Mouse (Mus musculus): ENCODE measurements around the gene Sox4. TPM values are rescaled to one million over a fixed set of nuclear protein-coding genes. Genes with fewer than 3 reads are reported as not detected.
A peak's percentile ranks its signal among the peaks of the same experiment; 100 is the strongest.

Gene Sox4
- polyA plus RNA-seq, 1 experiment from 2014 or later: 1.7 TPM

DNA sequence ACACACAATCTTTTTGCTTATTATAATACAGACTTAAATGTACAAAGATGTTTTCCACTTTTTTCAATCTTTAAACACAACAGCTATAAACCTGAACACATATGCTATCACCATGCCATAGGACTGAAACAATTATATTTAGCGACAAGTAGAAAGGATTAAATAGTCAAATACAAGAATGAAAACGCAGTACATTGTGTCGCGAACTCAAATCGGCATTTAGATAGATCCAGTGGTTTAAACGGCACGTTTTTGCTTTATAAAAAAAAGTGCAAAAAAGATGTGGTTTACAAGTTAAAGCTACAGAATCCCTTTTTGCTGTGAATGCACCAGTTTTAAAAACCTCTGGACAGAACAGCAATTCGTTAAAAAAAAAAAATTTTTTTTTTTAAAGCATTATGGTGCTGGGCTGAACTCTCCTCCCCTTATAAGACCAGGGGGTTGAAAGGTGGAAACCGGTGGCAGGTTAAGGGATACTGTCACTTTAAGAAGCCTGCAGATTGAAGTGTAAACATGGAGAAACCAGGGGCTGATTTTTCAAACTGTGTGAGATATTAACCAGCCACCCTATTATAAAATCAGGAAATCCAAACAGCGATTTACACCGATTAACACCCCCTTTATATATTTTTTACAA, 4.1 kb downstream of the Sox4 start:
- Histone ChIP-seq H3K4me3 (ENCODE audit: low read depth, low read length) (peak overlapping the region; percentile 11; the same call in 1 of the 2 replicates), H3K4me1 (ENCODE audit: control insufficient read depth, low read depth, low read length) (peaks cover 6% of the 10 kb centered on the region), H3K9ac (ENCODE audit: low read depth, low read length) (no peak overlapping the region), H3K36me3 (ENCODE audit: control insufficient read depth, insufficient read depth) (no peaks in the 10 kb centered on the region), H3K27ac (ENCODE audit: low read length) (no peak overlapping the region), H3K27me3 (ENCODE audit: control insufficient read depth, insufficient read depth, low read depth, low read length) (peaks cover 39% of the 10 kb centered on the region), H3K9me3 (replicated peaks; ENCODE audit: control insufficient read depth, low read length) (no peaks in the 10 kb centered on the region), H3K4me2 (ENCODE audit: low read depth, low read length) (peak overlapping the region; percentile 24; the same call in 1 of the 2 replicates)
- ATAC-seq (ENCODE audit: low read depth): no peak
- 9% methylated on average over 11 of the region's 11 CpGs for WGBS (ENCODE audit: insufficient replicate concordance)

- Histone ChIP-seq H3K4me2 (ENCODE audit: low read depth, low read length) (no peak overlapping the region), H3K36me3 (ENCODE audit: control insufficient read depth, insufficient read depth) (no peaks in the 10 kb centered on the region), H3K9ac (ENCODE audit: low read depth, low read length) (no peak overlapping the region), H3K27me3 (ENCODE audit: control insufficient read depth, insufficient read depth, low read depth, low read length) (peaks cover 35% of the 10 kb centered on the region), H3K4me3 (ENCODE audit: low read depth, low read length) (no peak overlapping the region), H3K9me3 (replicated peaks; ENCODE audit: control insufficient read depth, low read length) (no peaks in the 10 kb centered on the region), H3K4me1 (ENCODE audit: control insufficient read depth, low read depth, low read length) (peaks cover 6% of the 10 kb centered on the region), H3K27ac (ENCODE audit: low read length) (no peak overlapping the region)
- 14% methylated on average over 10 of the region's 10 CpGs for WGBS (ENCODE audit: insufficient replicate concordance)
- ATAC-seq (ENCODE audit: low read depth): no peak
Measured at GRCm38 (mm10) chr13:28948541-28948940, 5.0 kb downstream of the Sox4 start.

DNA sequence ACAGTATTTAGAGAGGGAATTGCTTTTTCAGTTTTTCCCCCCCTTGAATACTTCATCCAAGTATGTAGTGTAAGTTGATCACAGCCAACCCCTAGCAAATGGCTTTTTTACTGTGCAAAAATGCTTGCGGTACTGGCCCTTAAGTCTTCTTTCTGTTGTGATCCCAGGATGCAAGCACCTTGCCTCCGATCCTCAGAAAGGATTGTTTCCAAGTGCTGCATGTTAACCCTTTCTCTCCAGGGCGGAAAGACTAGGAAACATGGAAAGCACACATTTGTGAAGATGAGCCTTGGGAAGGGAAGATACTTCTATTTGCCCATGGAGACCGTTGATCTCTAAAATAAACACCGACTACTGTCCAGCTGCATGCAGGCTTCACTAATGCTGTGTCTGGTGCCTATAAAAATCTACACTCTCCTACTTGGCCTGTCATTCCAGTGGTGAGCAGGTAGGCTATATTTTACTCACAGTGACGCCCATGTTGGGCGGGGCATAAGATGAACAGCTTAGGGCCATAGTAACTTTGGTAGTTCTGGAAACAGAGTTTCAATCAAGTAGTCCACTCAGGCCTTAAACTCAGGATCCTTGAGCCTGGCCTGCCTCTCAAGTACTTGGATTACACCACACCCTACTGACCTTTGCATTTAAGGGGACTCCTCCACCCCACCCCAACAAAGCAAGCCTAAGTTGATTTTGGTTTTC, 5.6 kb downstream of the Sox4 start:
- H3K9ac ChIP-seq (ENCODE audit: low read depth, low read length): no peak overlapping the region
- peaks cover 4% of the 10 kb centered on the region for H3K4me1 ChIP-seq (ENCODE audit: control insufficient read depth, low read depth, low read length)
- peaks cover 28% of the 10 kb centered on the region for H3K27me3 ChIP-seq (ENCODE audit: control insufficient read depth, insufficient read depth, low read depth, low read length)
- H3K27ac ChIP-seq (ENCODE audit: low read length): no peak overlapping the region
- no peak for ATAC-seq (ENCODE audit: low read depth)
- H3K36me3 ChIP-seq (ENCODE audit: control insufficient read depth, insufficient read depth): no peaks in the 10 kb centered on the region
- WGBS (ENCODE audit: insufficient replicate concordance): 53% methylated on average over 7 of the region's 7 CpGs
- no peak overlapping the region for H3K4me2 ChIP-seq (ENCODE audit: low read depth, low read length)
- H3K4me3 ChIP-seq (ENCODE audit: low read depth, low read length): no peak overlapping the region
- no peaks in the 10 kb centered on the region for H3K9me3 ChIP-seq (replicated peaks; ENCODE audit: control insufficient read depth, low read length)

- Histone ChIP-seq H3K4me1 (ENCODE audit: control insufficient read depth, low read depth, low read length) (peaks cover 3% of the 10 kb centered on the region), H3K9me3 (replicated peaks; ENCODE audit: control insufficient read depth, low read length) (no peaks in the 10 kb centered on the region), H3K9ac (ENCODE audit: low read depth, low read length) (no peak overlapping the region), H3K27ac (ENCODE audit: low read length) (no peak overlapping the region), H3K4me3 (ENCODE audit: low read depth, low read length) (no peak overlapping the region), H3K4me2 (ENCODE audit: low read depth, low read length) (no peak overlapping the region), H3K27me3 (ENCODE audit: control insufficient read depth, insufficient read depth, low read depth, low read length) (peaks cover 16% of the 10 kb centered on the region), H3K36me3 (ENCODE audit: control insufficient read depth, insufficient read depth) (no peaks in the 10 kb centered on the region)
- 22% methylated on average over 8 of the region's 8 CpGs for WGBS (ENCODE audit: insufficient replicate concordance)
- no peak for ATAC-seq (ENCODE audit: low read depth)
Measured at GRCm38 (mm10) chr13:28946565-28947135, 6.9 kb downstream of the Sox4 start.

GRCm38 (mm10) chr13:28945681-28946080, 7.8 kb downstream of the Sox4 start:
- H3K4me2 ChIP-seq (ENCODE audit: low read depth, low read length): no peak overlapping the region
- no peak for ATAC-seq (ENCODE audit: low read depth)
- H3K9me3 ChIP-seq (replicated peaks; ENCODE audit: control insufficient read depth, low read length): no peaks in the 10 kb centered on the region
- WGBS (ENCODE audit: insufficient replicate concordance): 50% methylated on average over 5 of the region's 5 CpGs
- H3K9ac ChIP-seq (ENCODE audit: low read depth, low read length): no peak overlapping the region
- H3K27me3 ChIP-seq (ENCODE audit: control insufficient read depth, insufficient read depth, low read depth, low read length): peaks cover 6% of the 10 kb centered on the region
- peaks cover 2% of the 10 kb centered on the region for H3K4me1 ChIP-seq (ENCODE audit: control insufficient read depth, low read depth, low read length)
- no peaks in the 10 kb centered on the region for H3K36me3 ChIP-seq (ENCODE audit: control insufficient read depth, insufficient read depth)
- H3K4me3 ChIP-seq (ENCODE audit: low read depth, low read length): no peak overlapping the region
- H3K27ac ChIP-seq (ENCODE audit: low read length): no peak overlapping the region

- ATAC-seq (ENCODE audit: low read depth): no peak
- WGBS (ENCODE audit: insufficient replicate concordance): 15% methylated on average over 4 of the region's 4 CpGs
Measured at GRCm38 (mm10) chr13:28942926-28943325, 10.6 kb downstream of the Sox4 start.

GRCm38 (mm10) chr13:28941983-28942630, 11.4 kb downstream of the Sox4 start:
- no peaks in the 10 kb centered on the region for H3K36me3 ChIP-seq (ENCODE audit: control insufficient read depth, insufficient read depth)
- H3K4me2 ChIP-seq (ENCODE audit: low read depth, low read length): no peak overlapping the region
- no peak overlapping the region for H3K9ac ChIP-seq (ENCODE audit: low read depth, low read length)
- ATAC-seq (ENCODE audit: low read depth): no peak
- H3K4me3 ChIP-seq (ENCODE audit: low read depth, low read length): no peak overlapping the region
- H3K9me3 ChIP-seq (replicated peaks; ENCODE audit: control insufficient read depth, low read length): no peaks in the 10 kb centered on the region
- H3K27me3 ChIP-seq (ENCODE audit: control insufficient read depth, insufficient read depth, low read depth, low read length): no peaks in the 10 kb centered on the region
- 26% methylated on average over 4 of the region's 4 CpGs for WGBS (ENCODE audit: insufficient replicate concordance)
- no peak overlapping the region for H3K27ac ChIP-seq (ENCODE audit: low read length)
- H3K4me1 ChIP-seq (ENCODE audit: control insufficient read depth, low read depth, low read length): no peaks in the 10 kb centered on the region

More at GRCm38 (mm10) chr13:28942926-28943325, 10.6 kb downstream of the Sox4 start:
- H3K9ac ChIP-seq (ENCODE audit: low read depth, low read length): no peak overlapping the region
- no peaks in the 10 kb centered on the region for H3K27me3 ChIP-seq (ENCODE audit: control insufficient read depth, insufficient read depth, low read depth, low read length)
- no peaks in the 10 kb centered on the region for H3K4me1 ChIP-seq (ENCODE audit: control insufficient read depth, low read depth, low read length)
- H3K27ac ChIP-seq (ENCODE audit: low read length): no peak overlapping the region
- H3K9me3 ChIP-seq (replicated peaks; ENCODE audit: control insufficient read depth, low read length): no peaks in the 10 kb centered on the region
- no peak overlapping the region for H3K4me3 ChIP-seq (ENCODE audit: low read depth, low read length)
- no peaks in the 10 kb centered on the region for H3K36me3 ChIP-seq (ENCODE audit: control insufficient read depth, insufficient read depth)
- no peak overlapping the region for H3K4me2 ChIP-seq (ENCODE audit: low read depth, low read length)

- no peaks in the 10 kb centered on the region for H3K27me3 ChIP-seq (ENCODE audit: control insufficient read depth, insufficient read depth, low read depth, low read length)
- no peak overlapping the region for H3K9ac ChIP-seq (ENCODE audit: low read depth, low read length)
- no peaks in the 10 kb centered on the region for H3K4me1 ChIP-seq (ENCODE audit: control insufficient read depth, low read depth, low read length)
- no peaks in the 10 kb centered on the region for H3K36me3 ChIP-seq (ENCODE audit: control insufficient read depth, insufficient read depth)
- WGBS (ENCODE audit: insufficient replicate concordance): 78% methylated on average over 8 of the region's 8 CpGs
- H3K4me3 ChIP-seq (ENCODE audit: low read depth, low read length): no peak overlapping the region
- H3K4me2 ChIP-seq (ENCODE audit: low read depth, low read length): no peak overlapping the region
- no peak overlapping the region for H3K27ac ChIP-seq (ENCODE audit: low read length)
- ATAC-seq (ENCODE audit: low read depth): no peak
- no peaks in the 10 kb centered on the region for H3K9me3 ChIP-seq (replicated peaks; ENCODE audit: control insufficient read depth, low read length)
Measured at GRCm38 (mm10) chr13:28933375-28933774, 20.1 kb downstream of the Sox4 start.

DNA sequence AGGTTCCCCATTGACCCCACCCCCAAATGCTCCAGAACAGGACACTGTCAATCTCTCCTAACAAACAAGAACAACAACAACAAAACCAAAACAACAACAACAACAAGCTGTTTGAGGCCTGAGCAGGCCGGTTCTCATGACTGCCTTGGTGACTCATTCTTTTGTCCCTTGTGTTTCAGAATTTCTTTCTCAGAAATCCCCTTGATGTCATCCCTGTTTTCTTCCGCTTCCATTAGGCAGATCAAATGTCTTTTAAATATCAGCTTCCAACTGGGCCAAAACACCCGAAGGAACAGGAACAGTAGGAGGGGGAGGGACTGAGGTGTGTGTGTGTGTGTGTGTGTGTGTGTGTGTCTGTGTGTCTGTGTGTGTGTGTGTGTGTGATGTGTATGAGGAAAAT, 21.7 kb downstream of the Sox4 start:
- Histone ChIP-seq H3K9me3 (replicated peaks; ENCODE audit: control insufficient read depth, low read length) (no peaks in the 10 kb centered on the region), H3K36me3 (ENCODE audit: control insufficient read depth, insufficient read depth) (no peaks in the 10 kb centered on the region), H3K4me3 (ENCODE audit: low read depth, low read length) (no peak overlapping the region), H3K27me3 (ENCODE audit: control insufficient read depth, insufficient read depth, low read depth, low read length) (no peaks in the 10 kb centered on the region), H3K4me2 (ENCODE audit: low read depth, low read length) (no peak overlapping the region), H3K4me1 (ENCODE audit: control insufficient read depth, low read depth, low read length) (no peaks in the 10 kb centered on the region), H3K9ac (ENCODE audit: low read depth, low read length) (no peak overlapping the region), H3K27ac (ENCODE audit: low read length) (no peak overlapping the region)
- ATAC-seq (ENCODE audit: low read depth): no peak
- 50% methylated on average over 3 of the region's 3 CpGs for WGBS (ENCODE audit: insufficient replicate concordance)
